Mouse (Mus musculus) embryonic facial prominence, embryonic 12.5 days (tissue): Measurements from ENCODE around the gene Elmo1. TPM values are rescaled to one million over a fixed set of nuclear protein-coding genes. Genes with fewer than 3 reads are reported as not detected.

Source experiments
- ATAC-seq: fragments of 200-750 bp; cut with Nextera tagmentation; 2 replicates; pipeline ENCODE4 v1.8.0; 2017; ENCODE audit not compliant: insufficient number of reproducible peaks, insufficient read depth, low FRiP score, low TSS enrichment
- H3K27ac ChIP-seq: fragments of 300-500 bp; sonication (generic); 2 replicates; pipeline ENCODE4 v1.5.1; 2016; ENCODE audit warnings: mild to moderate bottlenecking
- H3K27me3 ChIP-seq: fragments of 300-500 bp; sonication (generic); 2 replicates; pipeline ENCODE4 v1.6.1; 2016; ENCODE audit warnings: mild to moderate bottlenecking, moderate library complexity
- H3K36me3 ChIP-seq: fragments of 300-500 bp; sonication (generic); 2 replicates; pipeline ENCODE4 v1.6.1; 2016; ENCODE audit warnings: mild to moderate bottlenecking
- H3K4me1 ChIP-seq: fragments of 300-500 bp; sonication (generic); 2 replicates; pipeline ENCODE4 v1.6.1; 2016
- H3K4me2 ChIP-seq: fragments of 300-500 bp; sonication (generic); replicated peaks from 2 replicates; pipeline ENCODE4 v1.6.1; 2016; ENCODE audit warnings: mild to moderate bottlenecking, moderate library complexity
- H3K4me3 ChIP-seq: fragments of 300-500 bp; sonication (generic); 2 replicates; pipeline ENCODE4 v1.5.1; 2016; ENCODE audit warnings: mild to moderate bottlenecking
- H3K9ac ChIP-seq: fragments of 300-500 bp; sonication (generic); 2 replicates; pipeline ENCODE4 v1.6.1; 2016; ENCODE audit warnings: mild to moderate bottlenecking, moderate library complexity
- H3K9me3 ChIP-seq: fragments of 300-500 bp; sonication (generic); 2 replicates; pipeline ENCODE4 v1.6.1; 2016; ENCODE audit warnings: mild to moderate bottlenecking, moderate library complexity
- WGBS: fragments of 180-500 bp; shearing (Covaris S2); methylation state at CpG from one replicate; pipeline ENCODE4 v1.1.7; 2016; 5-methylcytosine and 5-hydroxymethylcytosine counted together
- polyA plus RNA-seq: library from polyadenylated mRNA; unstranded; fragments of >200 nt; fragmentation: Nextera tagmentation; extraction: Ambion mirVana; gene quantifications from 2 replicates; pipeline ENCODE4 v1.2.1, GENCODE M21; 2016

Gene Elmo1
- polyA plus RNA-seq = 8.2 and 11.1 TPM in 2 replicates

DNA sequence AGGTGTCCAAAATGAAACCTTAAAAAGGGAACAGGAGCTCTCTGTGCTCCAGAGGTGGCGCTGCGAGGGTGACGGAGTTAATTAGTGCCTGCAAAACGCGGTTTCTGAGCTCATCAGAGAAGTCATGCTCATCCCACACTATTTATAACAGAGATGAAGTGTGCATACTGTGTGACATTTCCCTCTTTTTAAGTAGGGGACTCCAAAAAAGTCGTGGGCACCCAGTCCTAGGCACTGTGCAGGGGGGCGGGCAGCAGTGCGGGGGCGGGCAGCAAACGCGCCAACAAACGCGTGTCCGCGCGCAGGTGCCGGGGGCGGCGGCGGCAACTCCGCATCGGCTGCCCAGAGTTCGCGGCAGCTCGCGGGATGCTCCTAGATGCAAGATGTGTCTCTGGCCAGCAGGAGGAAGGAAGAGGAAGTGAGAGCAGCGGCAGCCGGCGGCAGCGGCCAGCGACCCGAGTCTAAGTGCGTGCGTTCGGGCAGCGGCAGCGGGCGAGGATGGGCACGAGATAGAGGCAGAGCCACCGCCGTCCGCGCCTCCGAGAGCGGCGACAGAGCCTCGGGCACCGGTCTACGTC is at the start of gene Elmo1:
Gene Elmo1 (plus strand): TSS at position 464 of the 578 bp plus-strand sequence.
- peak; percentile 48; the same call in 1 of the 2 replicates for ATAC-seq
- peak within 1 kb of the TSS; percentile 63 for H3K27ac ChIP-seq
- H3K36me3 ChIP-seq = no peaks in the 10 kb centered on the region
- WGBS = under 1% methylated on average over 49 of the region's 49 CpGs
- peak within 1 kb of the TSS; percentile 96 for H3K4me2 ChIP-seq
- peak within 1 kb of the TSS; percentile 68 for H3K9ac ChIP-seq
- peak within 1 kb of the TSS; percentile 87 for H3K4me3 ChIP-seq
- no peaks in the 10 kb centered on the region for H3K4me1 ChIP-seq
- H3K9me3 ChIP-seq = 0 out of 2 replicates have a peak, but pooled peaks cover 4% of the 10 kb centered on the region
- peaks cover 20% of the 10 kb centered on the region for H3K27me3 ChIP-seq

GRCm38 (mm10) chr13:20041169-20041830 is 49.1 kb upstream of the Elmo1 start:
- H3K27ac ChIP-seq = no peak overlapping the region
- no peaks in the 10 kb centered on the region for H3K4me1 ChIP-seq
- H3K9ac ChIP-seq = no peak overlapping the region
- H3K36me3 ChIP-seq = no peaks in the 10 kb centered on the region
- no peak overlapping the region for H3K4me2 ChIP-seq
- ATAC-seq = no peak
- H3K27me3 ChIP-seq = no peaks in the 10 kb centered on the region
- 23% methylated on average over 2 of the region's 2 CpGs for WGBS
- H3K9me3 ChIP-seq = no peaks in the 10 kb centered on the region
- H3K4me3 ChIP-seq = no peak overlapping the region

DNA sequence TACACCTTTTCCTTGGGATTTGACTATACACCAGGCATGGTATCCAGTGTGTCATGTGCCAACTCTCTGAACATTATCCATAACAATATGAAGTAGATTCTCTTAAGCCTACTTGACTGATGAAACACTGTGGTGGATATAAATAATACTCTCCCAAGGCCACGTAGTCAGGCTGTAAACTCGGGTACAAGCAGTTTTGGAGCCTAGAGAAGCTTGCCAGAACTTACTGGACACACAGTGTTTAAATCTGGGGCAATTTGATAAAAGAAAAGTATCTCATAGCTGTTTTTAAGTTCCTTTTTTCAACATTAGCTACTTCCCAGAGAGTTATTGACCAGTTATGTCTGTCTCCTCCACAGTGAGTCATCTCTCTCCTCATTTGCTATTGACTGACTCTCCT is 47.5 kb upstream of the Elmo1 start:
- Histone ChIP-seq H3K9ac (no peak overlapping the region), H3K27ac (no peak overlapping the region), H3K9me3 (no peaks in the 10 kb centered on the region), H3K27me3 (no peaks in the 10 kb centered on the region), H3K4me3 (no peak overlapping the region), H3K4me1 (no peaks in the 10 kb centered on the region), H3K36me3 (no peaks in the 10 kb centered on the region), H3K4me2 (no peak overlapping the region)
- no peak for ATAC-seq
- WGBS = 89% methylated on average over 2 of the region's 2 CpGs

DNA sequence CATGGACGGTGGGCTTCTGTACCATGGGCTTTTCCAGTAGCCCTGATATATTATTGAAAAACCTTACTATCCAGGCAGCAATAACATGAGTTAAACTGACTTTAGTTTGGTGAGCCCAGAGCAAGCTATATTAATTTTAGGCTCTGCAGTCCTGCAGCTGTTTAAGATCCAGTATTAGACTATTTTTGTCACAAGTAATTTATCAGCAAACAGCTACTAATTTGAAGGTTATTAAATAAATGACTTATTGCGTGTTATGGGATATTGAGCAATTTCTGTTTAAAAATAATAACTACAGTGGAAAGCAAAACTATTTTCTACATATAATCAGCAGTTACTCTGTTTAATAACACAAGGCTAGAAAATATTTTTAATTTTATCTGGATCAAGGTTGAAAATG is 45.0 kb upstream of the Elmo1 start:
- no peaks in the 10 kb centered on the region for H3K27me3 ChIP-seq
- H3K4me2 ChIP-seq = no peak overlapping the region
- no peaks in the 10 kb centered on the region for H3K4me1 ChIP-seq
- ATAC-seq = no peak
- H3K27ac ChIP-seq = no peak overlapping the region
- no peaks in the 10 kb centered on the region for H3K9me3 ChIP-seq
- 83% methylated on average over 2 of the region's 2 CpGs for WGBS
- no peak overlapping the region for H3K4me3 ChIP-seq
- no peak overlapping the region for H3K9ac ChIP-seq
- no peaks in the 10 kb centered on the region for H3K36me3 ChIP-seq

DNA sequence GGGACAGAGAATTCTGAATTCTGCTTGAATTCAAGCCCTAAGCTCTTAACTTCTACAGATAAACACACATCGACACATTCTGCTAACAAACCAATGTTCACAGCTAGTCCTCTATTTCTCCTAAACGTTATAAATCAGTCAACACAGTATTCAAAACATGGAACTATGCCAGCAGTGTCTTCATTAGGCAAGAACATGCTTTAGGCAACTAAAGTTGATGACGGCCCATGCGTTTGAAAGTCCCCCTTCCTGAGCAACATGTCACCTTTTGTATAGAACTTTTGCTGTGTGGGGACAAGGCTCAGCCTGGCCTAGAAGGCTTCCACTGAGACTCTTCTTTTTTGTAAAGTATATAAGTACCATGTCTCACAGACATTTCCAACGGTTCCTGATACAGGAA is 44.6 kb upstream of the Elmo1 start:
- Histone ChIP-seq H3K27ac (no peak overlapping the region), H3K4me1 (no peaks in the 10 kb centered on the region), H3K9me3 (no peaks in the 10 kb centered on the region), H3K9ac (no peak overlapping the region), H3K36me3 (no peaks in the 10 kb centered on the region), H3K4me2 (no peak overlapping the region), H3K27me3 (no peaks in the 10 kb centered on the region), H3K4me3 (no peak overlapping the region)
- 76% methylated on average over 5 of the region's 5 CpGs for WGBS
- ATAC-seq = no peak

DNA sequence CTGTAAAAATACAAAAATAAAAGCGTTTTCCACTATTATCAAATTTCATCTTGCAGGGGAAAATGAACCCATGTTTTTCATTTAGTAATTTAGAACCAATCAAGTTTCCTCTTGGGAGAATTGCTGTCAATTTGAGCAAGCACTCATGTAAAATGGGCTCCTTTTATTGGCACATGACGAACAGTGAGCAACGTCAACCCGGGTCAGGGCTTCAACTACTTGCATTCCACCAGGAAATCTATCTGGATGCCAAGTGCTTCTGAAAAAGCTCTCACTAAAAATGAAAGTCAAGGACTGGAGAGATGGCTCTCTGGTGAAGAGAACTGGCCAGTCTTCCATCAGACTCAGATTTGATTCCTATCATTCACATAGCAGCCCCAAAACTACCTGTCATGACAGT is 44.0 kb upstream of the Elmo1 start:
- Histone ChIP-seq H3K9me3 (no peaks in the 10 kb centered on the region), H3K36me3 (no peaks in the 10 kb centered on the region), H3K4me3 (no peak overlapping the region), H3K4me1 (no peaks in the 10 kb centered on the region), H3K27ac (no peak overlapping the region), H3K4me2 (no peak overlapping the region), H3K27me3 (no peaks in the 10 kb centered on the region), H3K9ac (no peak overlapping the region)
- 39% methylated on average over 4 of the region's 4 CpGs for WGBS
- no peak for ATAC-seq

GRCm38 (mm10) chr13:20047926-20048836 is 42.2 kb upstream of the Elmo1 start:
- Histone ChIP-seq H3K4me3 (no peak overlapping the region), H3K4me2 (no peak overlapping the region), H3K9me3 (no peaks in the 10 kb centered on the region), H3K27ac (no peak overlapping the region), H3K27me3 (no peaks in the 10 kb centered on the region), H3K36me3 (no peaks in the 10 kb centered on the region), H3K9ac (no peak overlapping the region), H3K4me1 (no peaks in the 10 kb centered on the region)
- ATAC-seq = no peak
- WGBS = 50% methylated on average over 14 of the region's 14 CpGs

- H3K4me1 ChIP-seq = no peaks in the 10 kb centered on the region
- ATAC-seq = no peak
- H3K9ac ChIP-seq = no peak overlapping the region
- no peaks in the 10 kb centered on the region for H3K9me3 ChIP-seq
- H3K27ac ChIP-seq = no peak overlapping the region
- no peaks in the 10 kb centered on the region for H3K27me3 ChIP-seq
- WGBS = 36% methylated on average over 2 of the region's 2 CpGs
- no peak overlapping the region for H3K4me2 ChIP-seq
- no peaks in the 10 kb centered on the region for H3K36me3 ChIP-seq
- no peak overlapping the region for H3K4me3 ChIP-seq
These were observed 41.6 kb upstream of the Elmo1 start for GRCm38 (mm10) chr13:20048837-20049160.

GRCm38 (mm10) chr13:20049654-20050053 is 40.7 kb upstream of the Elmo1 start:
- Histone ChIP-seq H3K4me1 (no peaks in the 10 kb centered on the region), H3K36me3 (no peaks in the 10 kb centered on the region), H3K9ac (no peak overlapping the region), H3K27ac (no peak overlapping the region), H3K9me3 (no peaks in the 10 kb centered on the region), H3K4me3 (no peak overlapping the region), H3K27me3 (no peaks in the 10 kb centered on the region), H3K4me2 (no peak overlapping the region)
- 54% methylated on average over 8 of the region's 8 CpGs for WGBS
- no peak for ATAC-seq

DNA sequence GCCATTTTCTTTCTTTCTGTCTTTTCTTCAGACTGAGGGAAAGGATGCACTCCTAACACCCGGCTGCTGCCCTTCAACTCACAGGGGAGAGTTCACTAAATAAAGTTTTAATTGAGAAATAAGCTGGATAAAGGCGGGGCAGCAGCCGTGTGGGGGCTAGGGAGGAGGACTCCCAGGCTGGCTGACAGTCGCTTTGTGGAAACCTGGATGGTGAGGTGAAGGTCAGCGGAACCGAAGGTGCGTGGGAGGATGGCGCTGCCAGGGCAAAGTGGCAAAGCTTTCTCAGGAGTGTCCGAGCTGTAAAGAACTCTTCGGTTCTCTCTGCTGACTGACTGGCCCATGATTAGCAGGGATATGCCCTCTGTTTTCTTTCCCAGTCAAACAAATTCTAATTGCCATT is 40.2 kb upstream of the Elmo1 start:
- Histone ChIP-seq H3K4me3 (no peak overlapping the region), H3K27me3 (no peaks in the 10 kb centered on the region), H3K4me1 (no peaks in the 10 kb centered on the region), H3K4me2 (no peak overlapping the region), H3K27ac (no peak overlapping the region), H3K9ac (no peak overlapping the region), H3K9me3 (no peaks in the 10 kb centered on the region), H3K36me3 (no peaks in the 10 kb centered on the region)
- ATAC-seq = no peak
- 93% methylated on average over 10 of the region's 10 CpGs for WGBS

DNA sequence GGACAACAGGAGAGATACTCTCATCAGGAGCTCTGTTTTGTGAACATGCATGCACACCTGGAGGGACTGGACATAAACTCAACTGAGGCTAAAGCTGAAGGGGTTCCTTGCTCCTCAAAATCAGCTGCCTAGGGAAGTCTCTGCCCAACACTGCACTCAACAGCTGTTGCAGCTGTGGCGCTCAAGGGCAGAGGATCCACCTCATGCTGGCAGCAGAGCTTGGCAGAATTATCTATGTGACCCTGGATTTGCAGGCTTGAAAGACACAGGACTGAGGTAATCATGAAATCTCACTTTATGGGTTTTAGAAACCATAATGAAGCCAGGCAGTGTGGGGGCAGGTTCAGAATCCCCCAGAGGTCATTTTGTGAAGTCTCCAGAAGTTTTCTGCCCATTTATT is 32.5 kb upstream of the Elmo1 start:
- no peaks in the 10 kb centered on the region for H3K9me3 ChIP-seq
- ATAC-seq = no peak
- WGBS = 94% methylated on average over 1 of the region's 1 CpGs
- no peak overlapping the region for H3K4me2 ChIP-seq
- no peak overlapping the region for H3K9ac ChIP-seq
- no peaks in the 10 kb centered on the region for H3K27me3 ChIP-seq
- no peaks in the 10 kb centered on the region for H3K4me1 ChIP-seq
- no peak overlapping the region for H3K4me3 ChIP-seq
- no peak overlapping the region for H3K27ac ChIP-seq
- no peaks in the 10 kb centered on the region for H3K36me3 ChIP-seq

DNA sequence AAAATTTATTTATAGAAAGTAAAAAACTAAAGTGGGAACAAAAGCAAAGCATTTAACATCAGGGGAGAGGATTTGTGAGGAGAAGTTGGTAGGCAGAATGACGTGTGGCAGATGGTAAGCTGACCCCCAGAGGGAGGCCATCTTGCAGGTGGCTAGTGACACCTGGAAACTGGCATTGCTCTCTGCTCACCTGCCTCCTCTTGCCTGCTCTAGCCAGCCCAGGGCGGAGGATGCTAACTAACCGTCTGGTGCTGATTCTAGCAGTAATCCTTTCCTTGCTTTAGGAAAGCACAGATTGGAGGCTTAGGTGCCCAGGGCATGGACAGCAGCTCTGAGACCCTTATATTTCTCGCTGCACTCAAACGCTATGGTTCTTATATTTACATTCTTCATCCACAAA is 29.4 kb upstream of the Elmo1 start:
- Histone ChIP-seq H3K9ac (no peak overlapping the region), H3K4me3 (no peak overlapping the region), H3K4me1 (no peaks in the 10 kb centered on the region), H3K27ac (no peak overlapping the region), H3K9me3 (no peaks in the 10 kb centered on the region), H3K27me3 (no peaks in the 10 kb centered on the region), H3K36me3 (no peaks in the 10 kb centered on the region), H3K4me2 (no peak overlapping the region)
- 72% methylated on average over 5 of the region's 5 CpGs for WGBS
- no peak for ATAC-seq
